Mouse (Mus musculus): ENCODE data around the gene Smco3.

GRCm38 (mm10) chr6:136793831-136794525, 41.3 kb downstream of the Smco3 start:
- TF ChIP-seq POLR2A (IDR thresholded peaks at IDR 0.05; ENCODE audit: borderline replicate concordance, low read depth, low read length) (no peak), CTCF (IDR thresholded peaks at IDR 0.05; ENCODE audit: low read depth, low read length) (no peak)

All from bone marrow macrophage, adult 2 months (primary cell).